In the genomic region with DNA sequence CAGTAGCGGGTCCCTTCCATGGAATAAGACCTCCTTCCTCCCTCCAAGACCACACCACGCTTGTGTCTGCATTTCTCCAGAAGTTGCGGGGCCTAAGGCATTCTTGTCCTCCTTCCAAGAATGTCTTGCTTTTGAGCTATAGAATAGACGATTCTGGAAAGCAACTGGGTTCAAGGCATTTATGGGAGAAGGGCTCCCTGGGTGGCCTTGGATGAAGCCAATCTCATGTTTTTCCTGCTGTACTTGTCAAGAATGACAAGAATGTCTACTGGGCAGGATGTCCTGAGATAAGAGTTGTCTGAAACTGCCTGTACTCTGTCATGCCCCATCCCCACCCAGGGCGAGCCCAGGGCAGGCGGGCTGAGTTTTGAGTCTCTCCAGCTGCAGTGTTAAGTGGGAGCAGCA, we compare ENCODE assay signal across 12 mouse cellular contexts. TPM values are rescaled to one million over a fixed set of nuclear protein-coding genes. Genes with fewer than 3 reads are reported as not detected.
DNase-seq lines count a peak whose midpoint lies in the region; ATAC-seq lines count a peak whose summit lies in the region.
"Had no signal": no experiment of that assay in that cellular context is flagged by ENCODE, and none has a peak within 500 bp of the region (broad histone marks: within the 10 kb centered on the region; RNA-seq: fewer than 3 reads in every experiment).

No protein-coding gene starts in this region.

- peak; percentile 85 for ATAC-seq in intestine, embryonic 16.5 days

- H3K36me3 ChIP-seq in intestine, embryonic 16.5 days (ENCODE audit: control insufficient read depth, insufficient read depth, low read length) = no peaks in the 10 kb centered on the region

- 35% methylated on average over 6 of the region's 6 CpGs for WGBS in intestine, embryonic 16.5 days

- no peaks in the 10 kb centered on the region for H3K27me3 ChIP-seq in intestine, embryonic 16.5 days (replicated peaks; ENCODE audit: control insufficient read depth, insufficient read depth, low read length)

- DNase-seq in ovary, adult 18-20 months (ENCODE audit: low spot score) = peak; percentile 49
- no peak for DNase-seq in ovary, postnatal 10 days (ENCODE audit: low spot score)
- DNase-seq in kidney, postnatal 25 days = peak; percentile 19 to 44
- peak; percentile 54 for DNase-seq in testis, postnatal 10 days (ENCODE audit: low spot score)
- DNase-seq in right cerebral cortex, adult 2 months (ENCODE audit: low spot score in 2 of 2) = no peak
- DNase-seq in MN1 (ENCODE audit: low spot score) = no peak
- DNase-seq: cerebellum, postnatal 14 days; gastrocnemius, postnatal 10 days; right cerebral cortex, postnatal 14 days; thymus, adult 2 months had no signal

- no peak overlapping the region for H3K4me3 ChIP-seq in intestine, embryonic 16.5 days (ENCODE audit: low read length)
- H3K4me3 ChIP-seq: megakaryocyte, embryonic 14.5 days had no signal

- H3K4me1 ChIP-seq in intestine, embryonic 16.5 days (ENCODE audit: control insufficient read depth, insufficient read depth, low read length) = peaks cover 19% of the 10 kb centered on the region

- 0 out of 2 replicates have a peak overlapping the region, but pooled peaks have one; percentile 9 for H3K4me2 ChIP-seq in intestine, embryonic 16.5 days (ENCODE audit: low read depth, low read length)

- H3K27ac ChIP-seq in intestine, embryonic 16.5 days (ENCODE audit: low read length) = peak overlapping the region; percentile 80

- no peaks in the 10 kb centered on the region for H3K9me3 ChIP-seq in intestine, embryonic 16.5 days (ENCODE audit: control insufficient read depth, low read length)

- H3K9ac ChIP-seq in intestine, embryonic 16.5 days (ENCODE audit: low read depth, low read length) = 0 out of 2 replicates have a peak overlapping the region, but pooled peaks have one; percentile 29

RNA-seq across cellular contexts. Expression of gene Blcap, which starts 30.4 kb away (rescaled TPM):
- polyA plus RNA-seq in intestine, embryonic 16.5 days (2015; fragmentation: Nextera tagmentation; extraction: Ambion mirVana) = 39.0 and 42.0 TPM in 2 replicates

RNA-seq across cellular contexts. Expression of gene Nnat, which starts 41.6 kb away (rescaled TPM):
- 302 and 323 TPM in 2 replicates for polyA plus RNA-seq in intestine, embryonic 16.5 days (2015; fragmentation: Nextera tagmentation; extraction: Ambion mirVana)

Comparison
In these comparisons a context has a peak if more than half of its experiments do, and no peak if none do; other contexts are left out.
1. DNase-seq: peak in ovary, adult 18-20 months (single experiment), kidney, postnatal 25 days (2 of 2) and testis, postnatal 10 days (single experiment); none in ovary, postnatal 10 days (single experiment), right cerebral cortex, adult 2 months (0 of 2) and MN1 (single experiment).